In the genomic region with DNA sequence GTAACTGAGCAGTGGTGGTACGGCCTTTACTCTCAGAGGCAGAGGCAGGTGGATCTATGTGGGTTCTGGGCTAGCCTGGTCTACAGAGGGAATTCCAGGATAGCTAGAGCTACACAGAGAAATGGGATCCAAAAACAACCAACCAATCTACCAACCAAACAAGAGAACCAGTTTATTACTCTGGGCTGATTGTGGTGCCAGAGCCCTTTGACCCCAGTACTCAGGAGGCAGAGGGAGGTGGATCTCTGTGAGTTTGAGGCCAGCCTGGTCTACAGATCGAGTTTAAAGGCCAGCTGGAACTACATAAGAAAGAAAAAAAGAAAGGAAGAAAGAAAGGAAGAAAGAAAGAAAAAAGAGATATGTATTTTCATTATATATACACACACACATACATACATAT, we compare ENCODE assay signal across 22 mouse cellular contexts. TPM values are rescaled to one million over a fixed set of nuclear protein-coding genes. Genes with fewer than 3 reads are reported as not detected.
"Had no signal": no experiment of that assay in that cellular context is flagged by ENCODE, and none has a peak within 500 bp of the region (broad histone marks: within the 10 kb centered on the region; RNA-seq: fewer than 3 reads in every experiment).

No protein-coding gene starts in this region.

- ATAC-seq: midbrain, embryonic 16.5 days had no signal

- H3K4me3 ChIP-seq: liver, embryonic 15.5 days; midbrain, embryonic 10.5 days; midbrain, embryonic 12.5 days; myocyte; neural tube, embryonic 13.5 days; neural tube, embryonic 15.5 days had no signal

- DNase-seq: lung, adult 18-20 months; lung, embryonic 14.5 days; lung, postnatal 10 days; lung, postnatal 4 days; midbrain, embryonic 14.5 days; retina, postnatal 1 day; right cerebral cortex, adult 18-20 months; right cerebral cortex, postnatal 25 days; right cerebral cortex, postnatal 4 days; thymus, adult 18-20 months; thymus, postnatal 14 days; thymus, postnatal 36 days had no signal

- H3K9ac ChIP-seq: liver, embryonic 15.5 days; lung, embryonic 14.5 days; midbrain, embryonic 12.5 days; neural tube, embryonic 13.5 days; neural tube, embryonic 15.5 days; stomach, embryonic 15.5 days had no signal

- H3K4me2 ChIP-seq: liver, embryonic 15.5 days; midbrain, embryonic 12.5 days; neural tube, embryonic 13.5 days; neural tube, embryonic 15.5 days had no signal

- H3K4me1 ChIP-seq: midbrain, embryonic 12.5 days had no signal

- H3K27ac ChIP-seq: liver, embryonic 15.5 days; midbrain, embryonic 10.5 days; midbrain, embryonic 12.5 days; neural tube, embryonic 13.5 days; neural tube, embryonic 15.5 days; stomach, embryonic 15.5 days had no signal

- H3K36me3 ChIP-seq: liver, embryonic 15.5 days; midbrain, embryonic 10.5 days; midbrain, embryonic 12.5 days; neural tube, embryonic 13.5 days; neural tube, embryonic 15.5 days; stomach, embryonic 15.5 days had no signal

- H3K9me3 ChIP-seq: liver, embryonic 15.5 days; midbrain, embryonic 10.5 days; midbrain, embryonic 12.5 days; neural tube, embryonic 13.5 days; neural tube, embryonic 15.5 days; stomach, embryonic 15.5 days had no signal

RNA-seq across cellular contexts. Expression of a gene that starts 1.4 kb away (rescaled TPM):
- polyA plus RNA-seq: midbrain, embryonic 14.5 days; neural tube, embryonic 13.5 days had no signal

RNA-seq across cellular contexts. Expression of a gene that starts 56.6 kb away (rescaled TPM):
- polyA plus RNA-seq: liver, embryonic 15.5 days; lung, embryonic 14.5 days; midbrain, embryonic 10.5 days; spleen, adult 2 months; thymus, postnatal 0 days had no signal
